Mouse (Mus musculus): ENCODE data around the gene Slc39a2.

GRCm38 (mm10) chr14:51941577-51941976, 48.9 kb downstream of the Slc39a2 start:
- no peak for TF ChIP-seq CTCF (IDR thresholded peaks at IDR 0.05; ENCODE audit: extremely low read depth, insufficient read length, insufficient replicate concordance, low read depth, low read length)
- no peak for TF ChIP-seq POLR2A (IDR thresholded peaks at IDR 0.05; ENCODE audit: low read depth, low read length)
